Mouse (Mus musculus) forebrain, embryonic 10.5 days (tissue): ENCODE measurements at regions not wholly inside any gene's neighbourhood (a gene's known extent, or its start where the extent isn't known, plus 50 kb on each side); places are given as distances from the start of the nearest gene placed in this dataset.
A peak's percentile ranks its signal among the peaks of the same experiment; 100 is the strongest.

ENCODE experiments used
- DNase-seq: peaks from one replicate; pipeline ENCODE4 v3.0.0-alpha.2; 2017; ENCODE audit warnings: low spot score; ENCODE audit errors: extremely low spot score
- H3K27ac ChIP-seq: fragments of 300-500 bp; sonication (generic); 2 replicates; pipeline ENCODE4 v1.5.1; 2016; ENCODE audit warnings: mild to moderate bottlenecking
- H3K27me3 ChIP-seq: fragments of 300-500 bp; sonication (generic); 2 replicates; pipeline ENCODE4 v1.6.1; 2016; ENCODE audit warnings: mild to moderate bottlenecking; ENCODE audit not compliant: poor library complexity, severe bottlenecking
- H3K36me3 ChIP-seq: fragments of 300-500 bp; sonication (generic); replicated peaks from 2 replicates; pipeline ENCODE4 v1.6.1; 2016; ENCODE audit warnings: mild to moderate bottlenecking, moderate library complexity
- H3K4me1 ChIP-seq: fragments of 300-500 bp; sonication (generic); 2 replicates; pipeline ENCODE4 v1.6.1; 2016
- H3K4me3 ChIP-seq: fragments of 300-500 bp; sonication (generic); 2 replicates; pipeline ENCODE4 v1.5.1; 2016; ENCODE audit warnings: mild to moderate bottlenecking, moderate library complexity
- H3K9me3 ChIP-seq: fragments of 300-500 bp; sonication (generic); 2 replicates; pipeline ENCODE4 v1.6.1; 2016; ENCODE audit warnings: mild to moderate bottlenecking, moderate library complexity
- WGBS: fragments of 180-500 bp; shearing (Covaris S2); methylation state at CpG from one replicate; pipeline ENCODE4 v1.1.7; 2016; 5-methylcytosine and 5-hydroxymethylcytosine counted together

DNA sequence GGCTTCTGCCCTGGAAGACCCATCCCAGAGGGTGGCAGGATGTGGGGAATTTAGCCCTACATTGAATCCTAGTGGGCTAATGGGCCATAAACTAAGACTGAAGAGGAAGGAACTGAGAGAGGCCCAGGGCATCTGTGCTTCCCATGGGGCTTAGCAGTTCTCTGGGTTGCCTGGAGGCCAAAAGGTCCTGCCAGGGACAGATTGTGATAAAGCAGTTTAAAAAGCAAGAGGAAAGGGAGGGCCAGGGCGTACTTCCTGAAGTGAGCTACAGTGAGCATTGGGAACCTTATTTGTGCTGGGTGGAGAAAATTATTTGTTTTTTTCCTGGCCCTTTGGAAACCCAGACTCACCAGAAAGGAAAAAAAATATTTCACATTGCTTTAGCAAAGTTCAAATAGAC lies 136.3 kb downstream of the Qrsl1 start:
- Histone ChIP-seq H3K36me3 (no peaks in the 10 kb centered on the region), H3K27ac (no peak overlapping the region), H3K4me1 (no peaks in the 10 kb centered on the region), H3K9me3 (no peaks in the 10 kb centered on the region), H3K27me3 (no peaks in the 10 kb centered on the region), H3K4me3 (no peak overlapping the region)
- WGBS: 90% methylated on average over 1 of the region's 1 CpGs
- DNase-seq: peak; percentile 5

DNA sequence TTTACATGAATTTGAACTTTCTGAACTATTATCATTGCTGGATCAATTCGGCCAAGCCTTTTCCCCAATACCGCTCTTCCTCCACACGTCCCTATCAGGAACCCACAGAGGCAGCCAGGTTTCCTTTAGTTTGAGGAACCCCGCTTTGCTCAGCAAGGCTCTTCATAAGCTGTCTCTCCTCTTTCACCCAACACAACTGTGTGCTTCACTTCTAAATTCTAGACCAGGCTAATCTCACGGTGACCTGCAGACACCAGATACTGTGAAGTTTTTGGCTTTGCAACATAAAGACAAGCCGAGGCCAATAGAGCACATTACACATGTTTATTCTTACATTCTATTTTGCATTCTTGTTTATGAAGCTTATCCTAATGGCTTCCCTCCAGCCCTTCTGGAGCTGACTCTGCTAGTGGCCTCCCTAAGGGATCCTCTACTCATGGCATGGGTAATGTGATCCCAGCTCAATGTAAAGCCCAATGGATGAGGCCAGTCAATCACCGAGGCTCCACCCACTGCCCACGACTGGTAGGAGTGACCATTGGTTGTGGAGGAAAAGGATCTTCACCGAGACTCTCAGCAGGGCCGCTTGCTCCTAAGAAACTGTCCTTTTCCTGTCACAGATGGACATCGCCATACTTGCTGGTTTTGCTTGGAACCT lies 135.6 kb downstream of the Qrsl1 start:
- Histone ChIP-seq H3K27ac (no peak overlapping the region), H3K4me3 (no peak overlapping the region), H3K4me1 (no peaks in the 10 kb centered on the region), H3K27me3 (no peaks in the 10 kb centered on the region), H3K9me3 (no peaks in the 10 kb centered on the region), H3K36me3 (no peaks in the 10 kb centered on the region)
- 78% methylated on average over 11 of the region's 11 CpGs for WGBS
- DNase-seq: peak; percentile 8

DNA sequence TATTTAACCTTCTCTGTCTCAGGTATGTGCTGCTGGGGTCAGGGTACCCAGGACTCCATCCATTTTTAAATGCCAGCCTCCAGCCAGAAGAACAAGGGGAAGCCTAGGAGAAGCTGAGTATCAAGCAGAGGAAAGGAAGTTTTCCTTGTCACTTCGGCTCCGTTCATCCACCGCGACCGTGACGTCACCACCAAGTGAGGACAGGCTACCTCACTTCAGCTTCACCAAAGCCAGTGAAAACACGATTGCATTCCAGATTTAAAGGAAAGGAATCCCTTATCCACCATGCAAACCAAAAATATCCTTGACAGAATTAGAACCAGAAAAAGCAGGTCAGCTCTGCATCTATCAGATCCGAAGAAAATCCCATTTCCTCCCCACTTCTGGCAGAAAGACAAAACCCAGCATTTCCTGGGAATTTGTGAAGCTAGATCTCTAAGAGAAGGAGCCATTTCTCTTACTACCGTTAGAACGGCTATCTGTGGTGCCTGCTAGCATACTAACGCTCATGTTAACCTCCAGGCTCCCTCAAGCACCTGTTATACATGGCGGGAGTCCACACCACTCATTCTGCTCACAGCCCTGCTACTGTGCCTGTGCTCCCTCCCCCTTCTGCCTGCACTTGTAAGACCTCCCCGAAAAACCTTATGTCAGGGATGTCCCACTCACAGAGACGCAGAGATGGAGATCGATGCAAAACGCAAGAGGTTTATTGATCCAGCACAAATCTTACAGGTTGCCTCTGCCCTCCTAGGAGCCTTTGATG lies 133.4 kb downstream of the Qrsl1 start:
- no peak overlapping the region for H3K27ac ChIP-seq
- H3K36me3 ChIP-seq: no peaks in the 10 kb centered on the region
- H3K9me3 ChIP-seq: no peaks in the 10 kb centered on the region
- 88% methylated on average over 16 of the region's 16 CpGs for WGBS
- no peak for DNase-seq
- H3K4me3 ChIP-seq: no peak overlapping the region
- H3K4me1 ChIP-seq: no peaks in the 10 kb centered on the region
- H3K27me3 ChIP-seq: no peaks in the 10 kb centered on the region

DNA sequence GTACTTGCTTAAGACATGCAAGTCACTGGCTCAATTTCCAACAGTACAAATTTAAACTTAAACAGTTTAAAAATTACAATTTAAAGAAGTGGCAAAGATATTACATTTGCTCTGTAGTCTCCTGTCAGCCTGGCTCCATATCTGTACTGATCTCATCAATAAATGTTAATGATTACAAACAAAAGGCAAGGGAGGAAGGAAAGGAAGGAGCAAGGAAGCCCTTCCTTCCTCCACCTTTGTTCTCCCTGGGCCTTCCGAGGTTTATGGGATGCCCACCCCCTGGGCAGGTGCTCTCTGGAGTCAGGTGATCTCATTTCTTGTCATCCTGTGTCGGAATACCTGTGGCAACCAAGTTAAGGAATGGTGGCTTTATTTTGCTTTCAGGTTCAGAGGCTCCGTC lies 132.5 kb downstream of the Qrsl1 start:
- Histone ChIP-seq H3K9me3 (no peaks in the 10 kb centered on the region), H3K27ac (no peak overlapping the region), H3K4me1 (no peaks in the 10 kb centered on the region), H3K36me3 (no peaks in the 10 kb centered on the region), H3K27me3 (no peaks in the 10 kb centered on the region), H3K4me3 (no peak overlapping the region)
- 85% methylated on average over 3 of the region's 3 CpGs for WGBS
- DNase-seq: no peak

DNA sequence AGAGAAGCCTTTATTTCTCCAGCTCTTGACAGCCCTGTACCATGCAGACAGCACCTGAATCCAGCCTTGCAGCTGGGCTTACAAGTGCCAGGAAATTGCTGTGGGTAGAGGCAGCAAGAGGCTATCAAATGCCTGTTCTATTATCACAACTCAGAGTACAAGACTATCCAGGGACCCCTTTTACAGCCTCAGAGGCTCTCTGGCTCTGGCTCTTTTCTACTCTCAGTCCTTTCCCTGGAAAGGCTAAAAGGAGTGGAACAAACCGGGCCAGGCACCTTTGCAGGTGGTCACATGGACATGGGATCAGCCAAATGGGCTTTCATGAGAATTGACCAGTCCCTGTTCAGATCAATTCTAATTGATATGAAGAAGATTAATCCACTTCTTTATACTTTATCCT lies 125.7 kb downstream of the Qrsl1 start:
- WGBS: 70% methylated on average over 1 of the region's 1 CpGs
- H3K4me3 ChIP-seq: no peak overlapping the region
- DNase-seq: peak; percentile 8
- no peaks in the 10 kb centered on the region for H3K36me3 ChIP-seq
- H3K9me3 ChIP-seq: no peaks in the 10 kb centered on the region
- H3K27me3 ChIP-seq: no peaks in the 10 kb centered on the region
- H3K27ac ChIP-seq: no peak overlapping the region
- no peaks in the 10 kb centered on the region for H3K4me1 ChIP-seq

DNA sequence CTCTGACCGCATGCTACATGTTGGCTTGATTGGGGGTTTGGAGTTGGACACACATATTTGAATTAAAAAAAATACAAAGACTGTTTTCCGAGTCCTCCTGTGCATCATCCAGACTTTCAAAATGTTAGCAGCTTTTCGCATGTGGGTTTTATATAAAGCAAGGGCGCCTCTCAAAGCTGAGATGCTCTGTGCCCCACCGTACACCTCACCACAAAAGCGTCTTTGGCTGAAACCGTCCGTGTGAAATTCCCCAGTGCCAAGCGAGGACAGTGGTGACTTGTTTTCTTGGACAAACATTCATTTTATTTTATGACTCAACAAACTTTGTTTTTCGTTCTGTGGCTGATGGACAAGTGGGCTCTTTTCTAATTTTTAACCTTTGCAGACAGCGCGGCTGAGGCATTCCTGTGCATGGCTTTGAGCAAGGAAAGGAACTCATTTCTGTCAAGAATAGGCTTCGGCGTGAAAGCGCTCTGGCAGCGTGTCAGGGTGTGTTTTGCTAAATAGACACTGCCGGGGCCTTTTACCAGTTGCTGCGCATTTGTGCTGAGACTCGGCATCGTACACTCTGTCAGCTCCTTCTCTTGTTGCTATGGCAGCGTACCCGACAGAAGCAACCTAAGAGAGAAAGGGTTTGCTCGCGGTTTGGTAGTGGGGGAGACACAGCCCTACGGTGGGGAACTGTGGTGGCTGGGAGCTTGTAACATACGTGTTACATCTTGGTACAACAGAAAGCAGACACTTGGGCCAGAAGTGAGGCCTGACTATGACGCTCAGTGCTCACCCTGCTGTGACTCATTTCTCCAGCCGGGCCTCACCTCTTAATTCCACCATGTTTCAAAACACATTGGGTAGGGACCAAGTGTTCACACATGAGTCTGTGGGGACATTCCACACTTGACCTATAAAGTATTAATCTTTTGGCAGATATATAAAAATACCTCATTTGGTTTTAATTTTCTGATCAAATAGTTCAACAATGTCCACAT lies 123.6 kb downstream of the Qrsl1 start:
- Histone ChIP-seq H3K4me3 (no peak overlapping the region), H3K36me3 (no peaks in the 10 kb centered on the region), H3K27me3 (no peaks in the 10 kb centered on the region), H3K9me3 (peaks cover 9% of the 10 kb centered on the region; the same call in 1 of the 2 replicates), H3K27ac (no peak overlapping the region), H3K4me1 (no peaks in the 10 kb centered on the region)
- 90% methylated on average over 28 of the region's 28 CpGs for WGBS
- DNase-seq: peak; percentile 8

DNA sequence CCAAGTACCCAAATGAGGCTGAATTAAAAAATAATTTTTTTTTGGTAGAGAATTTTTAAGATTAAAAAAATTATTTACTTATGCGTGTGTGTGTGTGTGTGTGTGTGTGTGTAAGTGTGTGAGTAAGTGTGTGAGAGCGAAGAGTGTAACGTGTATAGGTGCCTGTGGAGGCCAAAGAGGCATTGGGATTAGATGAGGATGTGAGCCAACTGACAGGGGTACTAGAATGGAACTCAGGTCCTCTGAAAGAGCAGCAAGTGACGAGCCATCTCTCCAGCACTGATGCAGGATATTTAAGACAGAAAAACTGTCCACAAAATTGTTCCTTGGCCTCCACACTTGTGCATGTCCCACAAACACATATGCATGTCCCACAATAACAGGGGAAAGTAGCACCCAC lies 121.0 kb downstream of the Qrsl1 start:
- Histone ChIP-seq H3K27ac (no peak overlapping the region), H3K4me3 (no peak overlapping the region), H3K4me1 (no peaks in the 10 kb centered on the region), H3K9me3 (peaks cover 9% of the 10 kb centered on the region; the same call in 1 of the 2 replicates), H3K36me3 (no peaks in the 10 kb centered on the region), H3K27me3 (no peaks in the 10 kb centered on the region)
- DNase-seq: peak; percentile 2
- WGBS: 91% methylated on average over 4 of the region's 4 CpGs

DNA sequence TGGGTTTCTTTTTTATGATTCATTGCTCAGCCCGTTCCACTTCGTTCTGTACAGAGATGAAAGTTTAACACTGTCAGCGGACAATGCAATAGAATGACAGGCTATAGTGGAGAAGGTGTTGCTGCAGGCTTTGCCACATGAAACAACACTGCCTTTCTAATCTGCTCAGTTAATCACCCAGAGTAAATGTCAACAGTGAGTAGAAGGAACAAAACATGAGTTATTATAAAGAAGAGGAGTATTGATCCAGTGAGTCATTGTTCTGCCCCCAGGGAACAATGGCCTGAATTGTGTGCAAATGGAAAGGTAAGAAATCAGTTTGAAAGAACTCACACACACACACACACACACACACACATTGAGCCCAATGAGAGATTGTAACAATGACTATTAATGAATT lies 118.2 kb downstream of the Qrsl1 start:
- 92% methylated on average over 3 of the region's 3 CpGs for WGBS
- DNase-seq: no peak
- Histone ChIP-seq H3K36me3 (no peaks in the 10 kb centered on the region), H3K4me1 (no peaks in the 10 kb centered on the region), H3K27ac (no peak overlapping the region), H3K4me3 (no peak overlapping the region), H3K27me3 (no peaks in the 10 kb centered on the region), H3K9me3 (peaks cover 9% of the 10 kb centered on the region; the same call in 1 of the 2 replicates)

DNA sequence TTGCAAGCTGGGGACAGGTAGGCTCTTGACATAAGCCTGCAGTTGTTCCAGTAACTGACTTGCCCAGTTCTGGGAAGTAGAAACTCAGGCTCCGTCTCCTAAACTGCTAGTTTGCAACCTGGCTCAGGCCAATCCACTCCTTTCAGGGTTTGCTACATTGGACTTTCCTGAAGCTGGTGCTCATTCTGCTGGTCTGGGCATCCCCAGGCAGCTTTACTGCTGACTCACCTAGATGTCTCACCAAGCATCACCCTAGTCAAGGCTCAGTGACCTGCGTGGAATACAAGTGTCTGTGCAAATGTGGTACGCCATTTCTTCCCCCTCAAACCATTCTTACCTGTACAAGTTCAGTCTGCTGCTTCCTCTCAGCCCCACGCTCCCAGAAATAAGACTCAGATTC lies 110.8 kb downstream of the Qrsl1 start:
- DNase-seq: no peak
- H3K27me3 ChIP-seq: no peaks in the 10 kb centered on the region

DNA sequence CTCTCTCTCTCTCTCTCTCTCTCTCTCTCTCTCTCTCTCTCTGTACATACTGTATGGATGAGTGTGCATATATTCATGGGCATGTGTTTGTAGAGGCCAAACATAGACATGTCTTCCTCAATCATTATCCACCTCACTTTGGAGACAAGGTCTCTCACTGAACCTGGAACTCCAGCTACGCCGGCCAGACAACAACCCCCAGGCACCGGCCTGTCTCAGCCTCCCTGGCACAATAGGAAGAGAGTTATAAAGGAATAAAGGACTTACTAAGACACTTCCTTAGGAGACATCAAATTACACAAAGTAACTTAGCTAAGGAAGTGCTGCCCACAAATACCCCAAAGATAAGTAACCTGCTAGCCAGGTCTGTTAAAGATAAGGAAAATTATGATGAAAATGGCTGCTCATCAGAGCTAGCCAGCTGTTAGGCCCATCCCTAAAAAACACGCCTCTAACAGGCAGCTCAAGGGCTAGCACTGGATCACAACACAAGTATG lies 110.0 kb downstream of the Qrsl1 start:
- DNase-seq: no peak
- no peaks in the 10 kb centered on the region for H3K9me3 ChIP-seq
- H3K27ac ChIP-seq: no peak overlapping the region
- H3K4me1 ChIP-seq: no peaks in the 10 kb centered on the region
- H3K36me3 ChIP-seq: no peaks in the 10 kb centered on the region
- H3K4me3 ChIP-seq: no peak overlapping the region
- 92% methylated on average over 4 of the region's 4 CpGs for WGBS
- H3K27me3 ChIP-seq: no peaks in the 10 kb centered on the region

More for the DNA sequence above, 110.8 kb downstream of the Qrsl1 start:
- H3K4me1 ChIP-seq: no peaks in the 10 kb centered on the region
- H3K9me3 ChIP-seq: no peaks in the 10 kb centered on the region
- no peak overlapping the region for H3K27ac ChIP-seq
- H3K36me3 ChIP-seq: no peaks in the 10 kb centered on the region
- H3K4me3 ChIP-seq: no peak overlapping the region
- WGBS: 90% methylated on average over 4 of the region's 4 CpGs

DNA sequence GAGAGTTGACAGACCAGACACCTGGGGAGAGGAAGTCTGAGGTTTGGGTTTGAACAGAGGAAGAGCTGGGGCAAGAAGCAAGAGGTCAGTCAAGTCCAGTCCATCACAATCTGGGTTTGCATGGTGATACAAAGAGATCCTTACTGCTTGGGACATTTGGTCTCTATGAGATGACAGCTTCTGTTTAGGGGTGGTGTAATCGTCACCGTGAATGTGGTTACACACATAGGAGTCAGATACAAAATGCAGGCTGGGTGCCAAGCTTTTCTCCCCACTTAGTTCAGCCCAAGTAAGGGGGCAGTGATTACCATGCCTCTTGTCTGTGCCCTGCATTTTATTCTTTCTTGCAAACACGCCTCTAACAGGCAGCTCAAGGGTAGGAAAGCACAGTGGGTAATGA lies 108.9 kb downstream of the Qrsl1 start:
- H3K36me3 ChIP-seq: no peaks in the 10 kb centered on the region
- DNase-seq: no peak
- 88% methylated on average over 3 of the region's 3 CpGs for WGBS
- H3K4me3 ChIP-seq: no peak overlapping the region
- H3K27me3 ChIP-seq: no peaks in the 10 kb centered on the region
- no peaks in the 10 kb centered on the region for H3K9me3 ChIP-seq
- H3K4me1 ChIP-seq: no peaks in the 10 kb centered on the region
- no peak overlapping the region for H3K27ac ChIP-seq

DNA sequence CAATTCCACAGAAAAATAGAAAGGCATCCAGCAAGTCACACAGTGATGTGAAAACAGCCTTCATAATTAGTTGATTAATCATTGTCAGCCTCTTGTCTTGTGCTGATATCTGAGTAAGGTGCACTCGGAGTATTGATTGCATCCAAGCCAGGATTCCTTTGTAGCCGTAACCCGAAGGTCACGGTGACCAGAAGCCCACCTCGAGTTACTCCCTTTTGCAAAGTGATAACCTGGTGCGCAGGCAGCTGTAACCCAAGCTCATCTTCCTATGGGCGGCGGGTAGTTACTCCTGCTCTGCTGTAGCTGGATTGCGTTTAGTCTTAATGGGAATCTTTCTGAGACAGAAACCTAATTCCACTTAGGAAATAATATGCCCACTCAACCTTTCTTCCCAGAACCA lies 107.0 kb downstream of the Qrsl1 start:
- Histone ChIP-seq H3K4me3 (no peak overlapping the region), H3K36me3 (no peaks in the 10 kb centered on the region), H3K4me1 (no peaks in the 10 kb centered on the region), H3K27me3 (no peaks in the 10 kb centered on the region), H3K27ac (no peak overlapping the region), H3K9me3 (no peaks in the 10 kb centered on the region)
- 84% methylated on average over 9 of the region's 9 CpGs for WGBS
- no peak for DNase-seq
